Mouse (Mus musculus) left cerebral cortex, postnatal 25 days (tissue): Measurements from ENCODE around the gene Atp13a1. TPM values are rescaled to one million over a fixed set of nuclear protein-coding genes. Genes with fewer than 3 reads are reported as not detected.

Experiments used
- DNase-seq, 2 experiments: peaks; one replicate each; pipeline ENCODE4 v3.0.0; 2022; ENCODE audit warnings: low spot score in 2 of 2, mixed read lengths in 1 of 2
- intact Hi-C: fragments of 180-260 bp; cut with DNase I; formaldehyde crosslinking; loops from one replicate; pipeline ENCODE4 v1.15.1; 2025
- total RNA-seq, 2 experiments: library from RNA; stranded (reverse); gene quantifications; 2 replicates each; pipeline ENCODE4 v1.2.3; 2021

Gene Atp13a1
- total RNA-seq: 10 to 100 TPM; 36.4 to 40.1 TPM

GRCm38 (mm10) chr8:69790773-69791367 is at the start of gene Atp13a1, which contains the start of gene Zfp866:
Gene Atp13a1 (plus strand): TSS chr8:69791163.
Gene Zfp866 (minus strand): TSS chr8:69791178.
- peak; percentile 90 to 91 for DNase-seq
- intact Hi-C loops: no loop called here

- intact Hi-C loops: no loop called here
- DNase-seq: no peak
These were observed 49.7 kb upstream of the Atp13a1 start for GRCm38 (mm10) chr8:69741231-69741630.

GRCm38 (mm10) chr8:69749544-69750454 is 41.2 kb upstream of the Atp13a1 start, which contains the start of gene Zfp963:
Gene Zfp963 (minus strand): TSS chr8:69749970.
- intact Hi-C loops: loop anchor here (1.0 kb wide), 1 partner anchor 32 kb away; no protein-coding TSS in a partner anchor
- peak; percentile 96 to 97 for DNase-seq

GRCm38 (mm10) chr8:69752437-69752836 is 38.5 kb upstream of the Atp13a1 start:
- no peak for DNase-seq
- intact Hi-C loops: no loop called here

GRCm38 (mm10) chr8:69758316-69758715 is 32.6 kb upstream of the Atp13a1 start:
- DNase-seq: no peak
- intact Hi-C loops: no loop called here

GRCm38 (mm10) chr8:69761814-69762445 is 29.0 kb upstream of the Atp13a1 start:
- intact Hi-C loops: no loop called here
- no peak for DNase-seq

- DNase-seq: no peak
- intact Hi-C loops: no loop called here
These were observed 19.7 kb upstream of the Atp13a1 start for GRCm38 (mm10) chr8:69771221-69771620.

- DNase-seq: no peak
- intact Hi-C loops: no loop called here
These were observed 18.9 kb upstream of the Atp13a1 start for GRCm38 (mm10) chr8:69772106-69772505.

- intact Hi-C loops: no loop called here
These were observed 16.3 kb upstream of the Atp13a1 start, which contains the start of gene Gm20422 for GRCm38 (mm10) chr8:69774503-69775148. Gene Gm20422 (minus strand): TSS chr8:69774886.

GRCm38 (mm10) chr8:69775149-69775534 is 15.8 kb upstream of the Atp13a1 start:
- no peak for DNase-seq
- intact Hi-C loops: no loop called here

More at GRCm38 (mm10) chr8:69774503-69775148, 16.3 kb upstream of the Atp13a1 start, which contains the start of gene Gm20422:
- peak; percentile 91 to 97 for DNase-seq

- intact Hi-C loops: no loop called here
- DNase-seq: no peak
These were observed 13.9 kb upstream of the Atp13a1 start for GRCm38 (mm10) chr8:69777111-69777510.

GRCm38 (mm10) chr8:69789105-69789504 is 1.9 kb upstream of the Atp13a1 start:
- no peak for DNase-seq
- intact Hi-C loops: no loop called here

GRCm38 (mm10) chr8:69789731-69790130 is 1.2 kb upstream of the Atp13a1 start:
- intact Hi-C loops: no loop called here
- no peak for DNase-seq

- intact Hi-C loops: no loop called here
- no peak for DNase-seq
These were observed 599 bp upstream of the Atp13a1 start for GRCm38 (mm10) chr8:69790364-69790763.

GRCm38 (mm10) chr8:69791415-69792068 is 579 bp downstream of the Atp13a1 start:
- intact Hi-C loops: no loop called here
- DNase-seq: peak in 1 of 2 experiments; percentile 39

GRCm38 (mm10) chr8:69793666-69794065 is 2.7 kb downstream of the Atp13a1 start:
- intact Hi-C loops: no loop called here
- no peak for DNase-seq

GRCm38 (mm10) chr8:69794096-69794495 is 3.1 kb downstream of the Atp13a1 start:
- intact Hi-C loops: no loop called here
- no peak for DNase-seq

- intact Hi-C loops: no loop called here
- DNase-seq: no peak
These were observed 3.9 kb downstream of the Atp13a1 start for GRCm38 (mm10) chr8:69794901-69795300.

- intact Hi-C loops: no loop called here
- no peak for DNase-seq
These were observed 5.9 kb downstream of the Atp13a1 start for GRCm38 (mm10) chr8:69796721-69797345.
